Mouse (Mus musculus) limb, embryonic 14.5 days (tissue): ENCODE measurements around the gene Tex13c1. TPM values are rescaled to one million over a fixed set of nuclear protein-coding genes. Genes with fewer than 3 reads are reported as not detected.

Experiments
- ATAC-seq: fragments of 200-750 bp; cut with Nextera tagmentation; 2 replicates; pipeline ENCODE4 v1.8.0; 2017; ENCODE audit warnings: low read depth, moderate number of reproducible peaks, moderate TSS enrichment; ENCODE audit not compliant: low FRiP score
- DNase-seq: peaks from one replicate; pipeline ENCODE4 v3.0.0-alpha.2; 2015; ENCODE audit warnings: low spot score
- H3K27ac ChIP-seq: fragments of 300-500 bp; sonication (generic); replicated peaks from 2 replicates; pipeline ENCODE4 v1.5.1; 2014; ENCODE audit warnings: low read depth, mild to moderate bottlenecking, low read length, moderate library complexity, mixed read lengths
- H3K27me3 ChIP-seq: fragments of 300-500 bp; sonication (generic); 2 replicates; pipeline ENCODE4 v1.6.1; 2014; ENCODE audit warnings: low read length, mixed read lengths; ENCODE audit not compliant: control insufficient read depth, insufficient read depth
- H3K36me3 ChIP-seq: fragments of 300-500 bp; sonication (generic); 2 replicates; pipeline ENCODE4 v1.6.1; 2014; ENCODE audit warnings: mild to moderate bottlenecking, low read length, moderate library complexity, mixed read lengths; ENCODE audit not compliant: control insufficient read depth, insufficient read depth
- H3K4me1 ChIP-seq: fragments of 300-500 bp; sonication (generic); 2 replicates; pipeline ENCODE4 v1.6.1; 2014; ENCODE audit warnings: antibody characterized with exemption, low read length, mixed read lengths; ENCODE audit not compliant: control insufficient read depth, insufficient read depth
- H3K4me2 ChIP-seq: fragments of 300-500 bp; sonication (generic); replicated peaks from 2 replicates; pipeline ENCODE4 v1.6.1; 2014; ENCODE audit warnings: low read depth, mild to moderate bottlenecking, low read length, moderate library complexity; ENCODE audit not compliant: severe bottlenecking
- H3K4me3 ChIP-seq: fragments of 300-500 bp; sonication (generic); replicated peaks from 2 replicates; pipeline ENCODE4 v1.5.1; 2014; ENCODE audit warnings: low read length
- H3K9ac ChIP-seq: fragments of 300-500 bp; sonication (generic); 2 replicates; pipeline ENCODE4 v1.6.1; 2014; ENCODE audit warnings: mild to moderate bottlenecking, low read depth, low read length, moderate library complexity; ENCODE audit not compliant: severe bottlenecking
- H3K9me3 ChIP-seq: fragments of 300-500 bp; sonication (generic); 2 replicates; pipeline ENCODE4 v1.6.1; 2016; ENCODE audit warnings: low read length; ENCODE audit not compliant: control insufficient read depth
- POLR2A ChIP-seq: fragments of 200-500 bp; IDR thresholded peaks from 2 replicates; pipeline ENCODE4 v1.8.0; 2012; ENCODE audit warnings: inconsistent platforms, mild to moderate bottlenecking, moderate library complexity, borderline replicate concordance; ENCODE audit not compliant: insufficient read depth, insufficient read length; ENCODE audit errors: extremely low read depth
- WGBS: fragments of 180-500 bp; shearing (Covaris S2); extraction: QIAGEN DNeasy Blood & Tissue Kit; methylation state at CpG from one replicate; pipeline ENCODE4 v1.1.7; 2014; 5-methylcytosine and 5-hydroxymethylcytosine counted together
- polyA plus RNA-seq, 2 experiments: library from polyadenylated mRNA; depleted of rRNA in 1 of 2; stranded (reverse) in 1 of 2; unstranded in 1 of 2; fragments of >200 nt; fragmentation: Nextera tagmentation in 1 of 2; extraction: Ambion mirVana in 1 of 2; gene quantifications; 2 replicates each; pipeline versions ENCODE4 v1.2.1 to v1.2.3; 2012 to 2014

Tex13c1 gene
- polyA plus RNA-seq (2012; rRNA removed) (not detected in 2 replicates), polyA plus RNA-seq (2014; fragmentation: Nextera tagmentation; extraction: Ambion mirVana) (not detected in 2 replicates)

GRCm38 (mm10) chrX:43590860-43591259 is at the start of gene Tex13c1:
Tex13c1 (plus strand) TSS chrX:43591160.
- 79% methylated on average over 3 of the region's 3 CpGs for WGBS
- H3K27ac ChIP-seq, result no peak within 1 kb of the TSS
- no peak within 1 kb of the TSS for H3K4me3 ChIP-seq
- TF ChIP-seq POLR2A, result no peak
- H3K36me3 ChIP-seq, result no peaks in the 10 kb centered on the region
- no peaks in the 10 kb centered on the region for H3K4me1 ChIP-seq
- no peaks in the 10 kb centered on the region for H3K27me3 ChIP-seq
- DNase-seq, result no peak
- H3K9me3 ChIP-seq, result no peaks in the 10 kb centered on the region
- no peak within 1 kb of the TSS for H3K4me2 ChIP-seq
- no peak for ATAC-seq
- no peak within 1 kb of the TSS for H3K9ac ChIP-seq

Other genes with a start within 250 kb of the Tex13c1 start
- gene Tenm1, start 162.0 kb upstream of the Tex13c1 start, polyA plus RNA-seq (2012; rRNA removed), result 3.2 and 6.1 TPM in 2 replicates
- gene Tenm1, start 162.0 kb upstream of the Tex13c1 start, polyA plus RNA-seq (2014; fragmentation: Nextera tagmentation; extraction: Ambion mirVana), result 5.0 and 6.1 TPM in 2 replicates